Mouse (Mus musculus): Measurements from ENCODE around the gene B4galnt1.

DNA sequence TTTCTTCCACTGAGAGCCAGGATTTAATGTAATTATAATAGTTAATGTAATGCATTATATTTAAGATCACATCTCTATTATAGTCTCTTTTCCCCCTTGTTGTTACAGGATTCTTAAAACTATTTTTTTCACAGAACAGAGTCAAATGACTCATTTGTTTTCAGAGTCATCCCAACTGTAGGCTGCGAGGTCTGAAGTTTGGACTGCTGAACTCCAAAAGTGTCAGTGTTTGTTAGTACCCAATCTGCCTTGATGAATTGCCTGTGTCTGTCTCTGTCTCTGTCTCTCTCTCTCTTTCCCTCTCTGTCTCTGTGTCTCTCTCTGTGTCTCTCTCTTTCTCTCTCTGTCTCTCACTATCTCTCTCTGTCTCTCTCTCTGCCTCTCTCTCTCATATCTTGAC lies 8.5 kb upstream of the B4galnt1 start:
- TF ChIP-seq CTCF (IDR thresholded peaks at IDR 0.05; ENCODE audit: borderline replicate concordance, insufficient read depth, low read depth, low read length) = no peak
- TF ChIP-seq POLR2A (IDR thresholded peaks at IDR 0.05; ENCODE audit: borderline replicate concordance, insufficient read depth, low read length) = no peak
